Mouse (Mus musculus): ENCODE measurements around the gene Ten1. TPM values are rescaled to one million over a fixed set of nuclear protein-coding genes. Genes with fewer than 3 reads are reported as not detected.

Gene Ten1
- polyA plus RNA-seq, 2 experiments = 44.2 to 70.5 TPM

DNA sequence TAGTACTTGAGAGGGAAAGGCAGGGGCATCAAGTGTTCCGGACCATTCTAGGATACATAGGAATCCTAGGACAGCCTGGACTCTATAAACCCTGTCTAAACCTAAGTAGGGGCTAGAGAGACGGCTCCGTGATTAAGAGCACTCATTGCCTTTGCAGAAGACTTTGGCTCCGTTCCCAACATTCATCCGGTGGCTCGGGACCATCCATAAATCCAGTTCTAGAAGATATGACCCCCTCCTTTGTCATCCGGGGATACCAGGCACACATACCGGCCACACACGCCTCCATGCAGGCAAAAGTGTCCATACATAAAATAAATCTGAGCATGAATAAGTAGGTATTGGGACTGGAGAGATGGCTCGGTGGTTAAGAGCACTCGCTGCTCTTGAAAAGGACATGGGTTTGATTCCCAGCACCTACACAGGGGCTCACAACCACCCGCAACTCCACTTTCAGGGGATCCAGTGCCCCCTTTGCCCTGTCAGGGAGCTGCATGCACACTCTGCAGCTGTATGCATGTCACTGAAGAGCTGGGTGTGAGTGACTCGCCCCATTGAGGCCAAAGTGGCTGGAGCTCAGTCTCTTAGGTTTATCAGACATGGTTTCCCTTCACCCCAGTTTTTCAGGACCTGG is 15.3 kb downstream of the Ten1 start:
- 92% methylated on average over 13 of the region's 13 CpGs for WGBS

DNA sequence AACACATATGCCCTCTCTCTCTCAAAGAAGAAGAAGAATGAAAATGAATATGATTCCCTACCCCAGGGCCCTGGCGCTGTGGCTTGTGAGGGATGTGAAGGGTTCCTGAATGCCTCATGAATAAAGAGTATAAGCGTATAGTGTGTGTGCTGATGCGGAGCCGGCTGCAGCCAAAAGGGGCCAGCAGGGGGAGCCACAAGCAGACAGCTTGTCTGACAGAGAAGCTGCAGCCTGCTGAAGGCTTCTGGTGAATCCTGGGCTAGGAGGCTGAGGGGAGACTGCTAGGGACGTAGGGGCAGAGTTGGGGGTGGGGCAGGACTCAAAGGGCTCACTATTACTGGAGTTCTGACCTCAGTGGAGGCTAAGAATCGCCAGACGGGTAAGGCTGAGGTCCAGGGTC is 16.5 kb downstream of the Ten1 start:
- ATAC-seq (ENCODE audit: low FRiP score, low read depth) = no peak
- DNase-seq (ENCODE audit: low spot score) = no peak
- no peaks in the 10 kb centered on the region for H3K27me3 ChIP-seq (ENCODE audit: control insufficient read depth, insufficient read depth, low read length)
- no peak overlapping the region for H3K27ac ChIP-seq (replicated peaks; ENCODE audit: low read depth, low read length)
- TF ChIP-seq POLR2A (IDR thresholded peaks at IDR 0.05; ENCODE audit: borderline replicate concordance, extremely low read depth, insufficient read depth, insufficient read length) = no peak
- H3K36me3 ChIP-seq (ENCODE audit: control insufficient read depth, insufficient read depth, low read length) = peaks cover 3% of the 10 kb centered on the region; the same call in 1 of the 2 replicates
- no peaks in the 10 kb centered on the region for H3K9me3 ChIP-seq (ENCODE audit: control insufficient read depth, low read length)
- no peak overlapping the region for H3K4me3 ChIP-seq (replicated peaks; ENCODE audit: low read length)
- no peak overlapping the region for H3K9ac ChIP-seq (ENCODE audit: low read depth, low read length, severe bottlenecking)
- 79% methylated on average over 7 of the region's 7 CpGs for WGBS
- H3K4me1 ChIP-seq (ENCODE audit: control insufficient read depth, insufficient read depth, low read length) = peaks cover 18% of the 10 kb centered on the region
- H3K4me2 ChIP-seq (replicated peaks; ENCODE audit: low read depth, low read length, severe bottlenecking) = no peak overlapping the region

More for the DNA sequence above, 15.3 kb downstream of the Ten1 start:
- no peak overlapping the region for H3K9ac ChIP-seq (ENCODE audit: low read depth, low read length, severe bottlenecking)
- ATAC-seq (ENCODE audit: low FRiP score, low read depth) (no peak), DNase-seq (ENCODE audit: low spot score) (no peak)
- H3K27ac ChIP-seq (replicated peaks; ENCODE audit: low read depth, low read length) = no peak overlapping the region
- H3K36me3 ChIP-seq (ENCODE audit: control insufficient read depth, insufficient read depth, low read length) = peaks cover 3% of the 10 kb centered on the region; the same call in 1 of the 2 replicates
- no peaks in the 10 kb centered on the region for H3K27me3 ChIP-seq (ENCODE audit: control insufficient read depth, insufficient read depth, low read length)
- H3K4me1 ChIP-seq (ENCODE audit: control insufficient read depth, insufficient read depth, low read length) = peaks cover 6% of the 10 kb centered on the region
- no peaks in the 10 kb centered on the region for H3K9me3 ChIP-seq (ENCODE audit: control insufficient read depth, low read length)
- no peak overlapping the region for H3K4me2 ChIP-seq (replicated peaks; ENCODE audit: low read depth, low read length, severe bottlenecking)
- no peak for TF ChIP-seq POLR2A (IDR thresholded peaks at IDR 0.05; ENCODE audit: borderline replicate concordance, extremely low read depth, insufficient read depth, insufficient read length)
- H3K4me3 ChIP-seq (replicated peaks; ENCODE audit: low read length) = no peak overlapping the region

DNA sequence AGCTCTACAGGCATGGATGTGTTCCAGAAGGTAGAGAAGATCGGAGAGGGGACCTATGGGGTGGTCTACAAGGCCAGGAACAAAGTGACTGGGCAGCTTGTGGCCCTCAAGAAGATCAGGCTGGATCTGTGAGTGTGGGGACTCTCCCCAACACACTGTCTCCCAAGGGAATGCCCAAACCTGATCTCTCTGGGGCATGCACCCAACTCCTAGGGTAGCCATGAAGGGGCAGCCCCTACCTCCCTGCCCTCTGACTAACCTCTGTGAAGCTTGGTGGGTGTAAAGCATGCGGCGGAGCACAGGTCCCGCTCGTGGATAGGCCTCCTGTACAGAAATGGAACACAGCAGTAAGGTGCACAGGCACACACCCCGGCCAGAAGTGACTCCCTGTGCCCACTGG is 17.3 kb downstream of the Ten1 start:
- H3K27me3 ChIP-seq (ENCODE audit: control insufficient read depth, insufficient read depth, low read length) = no peaks in the 10 kb centered on the region
- peaks cover 19% of the 10 kb centered on the region for H3K4me1 ChIP-seq (ENCODE audit: control insufficient read depth, insufficient read depth, low read length)
- H3K36me3 ChIP-seq (ENCODE audit: control insufficient read depth, insufficient read depth, low read length) = peaks cover 3% of the 10 kb centered on the region; the same call in 1 of the 2 replicates
- H3K9ac ChIP-seq (ENCODE audit: low read depth, low read length, severe bottlenecking) = no peak overlapping the region
- no peak for TF ChIP-seq POLR2A (IDR thresholded peaks at IDR 0.05; ENCODE audit: borderline replicate concordance, extremely low read depth, insufficient read depth, insufficient read length)
- H3K4me2 ChIP-seq (replicated peaks; ENCODE audit: low read depth, low read length, severe bottlenecking) = no peak overlapping the region
- DNase-seq (ENCODE audit: low spot score) (no peak), ATAC-seq (ENCODE audit: low FRiP score, low read depth) (no peak)
- no peaks in the 10 kb centered on the region for H3K9me3 ChIP-seq (ENCODE audit: control insufficient read depth, low read length)
- 89% methylated on average over 6 of the region's 6 CpGs for WGBS
- H3K4me3 ChIP-seq (replicated peaks; ENCODE audit: low read length) = no peak overlapping the region
- no peak overlapping the region for H3K27ac ChIP-seq (replicated peaks; ENCODE audit: low read depth, low read length)

DNA sequence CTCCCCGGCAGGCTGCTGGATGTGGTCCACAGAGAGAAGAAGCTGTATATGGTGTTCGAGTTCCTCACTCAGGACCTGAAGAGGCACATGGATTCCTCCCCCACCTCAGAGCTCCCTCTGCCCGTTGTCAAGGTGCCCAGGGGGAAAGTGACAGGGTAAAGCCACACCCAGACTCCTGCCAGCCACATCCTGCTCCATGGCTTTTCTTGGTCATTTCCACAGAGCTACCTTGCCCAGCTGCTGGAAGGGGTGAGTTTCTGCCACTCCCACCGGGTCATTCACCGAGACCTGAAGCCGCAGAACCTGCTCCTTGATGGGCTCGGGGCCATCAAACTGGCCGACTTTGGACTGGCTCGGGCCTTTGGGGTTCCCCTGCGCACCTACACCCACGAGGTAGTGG is 17.9 kb downstream of the Ten1 start:
- peaks cover 4% of the 10 kb centered on the region; the same call in 1 of the 2 replicates for H3K27me3 ChIP-seq (ENCODE audit: control insufficient read depth, insufficient read depth, low read length)
- peaks cover 4% of the 10 kb centered on the region; the same call in 1 of the 2 replicates for H3K9me3 ChIP-seq (ENCODE audit: control insufficient read depth, low read length)
- no peak for TF ChIP-seq POLR2A (IDR thresholded peaks at IDR 0.05; ENCODE audit: borderline replicate concordance, extremely low read depth, insufficient read depth, insufficient read length)
- DNase-seq (ENCODE audit: low spot score) (no peak), ATAC-seq (ENCODE audit: low FRiP score, low read depth) (no peak)
- H3K4me3 ChIP-seq (replicated peaks; ENCODE audit: low read length) = no peak overlapping the region
- H3K36me3 ChIP-seq (ENCODE audit: control insufficient read depth, insufficient read depth, low read length) = peaks cover 3% of the 10 kb centered on the region; the same call in 1 of the 2 replicates
- WGBS = 78% methylated on average over 11 of the region's 11 CpGs
- H3K4me1 ChIP-seq (ENCODE audit: control insufficient read depth, insufficient read depth, low read length) = peaks cover 19% of the 10 kb centered on the region
- no peak overlapping the region for H3K4me2 ChIP-seq (replicated peaks; ENCODE audit: low read depth, low read length, severe bottlenecking)
- no peak overlapping the region for H3K9ac ChIP-seq (ENCODE audit: low read depth, low read length, severe bottlenecking)
- H3K27ac ChIP-seq (replicated peaks; ENCODE audit: low read depth, low read length) = no peak overlapping the region

DNA sequence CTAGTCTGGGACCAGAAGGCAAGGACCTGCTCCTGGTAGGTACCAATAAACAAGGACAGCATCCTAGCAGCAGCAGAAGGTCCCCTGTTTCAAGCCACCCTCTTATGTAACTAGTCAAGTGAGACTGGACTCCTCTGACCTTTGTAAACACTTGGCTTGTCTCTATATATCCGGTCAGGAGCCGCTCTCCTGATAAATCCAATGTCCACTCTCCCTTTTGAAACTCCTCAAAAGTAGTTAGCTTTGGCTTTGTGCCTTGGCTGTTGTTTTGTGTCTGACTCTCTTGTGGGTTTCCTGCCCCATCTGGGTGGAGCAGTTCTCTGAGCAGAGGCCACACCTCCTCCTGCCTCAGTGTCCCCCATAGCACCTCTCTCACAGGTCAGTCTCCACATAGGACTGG is 19.6 kb downstream of the Ten1 start:
- ATAC-seq (ENCODE audit: low FRiP score, low read depth) (no peak), DNase-seq (ENCODE audit: low spot score) (no peak)
- H3K4me1 ChIP-seq (ENCODE audit: control insufficient read depth, insufficient read depth, low read length) = peaks cover 24% of the 10 kb centered on the region
- peak overlapping the region; percentile 63 for H3K27ac ChIP-seq (replicated peaks; ENCODE audit: low read depth, low read length)
- no peaks in the 10 kb centered on the region for H3K36me3 ChIP-seq (ENCODE audit: control insufficient read depth, insufficient read depth, low read length)
- peaks cover 10% of the 10 kb centered on the region for H3K27me3 ChIP-seq (ENCODE audit: control insufficient read depth, insufficient read depth, low read length)
- H3K9ac ChIP-seq (ENCODE audit: low read depth, low read length, severe bottlenecking) = no peak overlapping the region
- no peak overlapping the region for H3K4me2 ChIP-seq (replicated peaks; ENCODE audit: low read depth, low read length, severe bottlenecking)
- H3K4me3 ChIP-seq (replicated peaks; ENCODE audit: low read length) = no peak overlapping the region
- WGBS = 85% methylated on average over 2 of the region's 2 CpGs
- peaks cover 7% of the 10 kb centered on the region; the same call in 1 of the 2 replicates for H3K9me3 ChIP-seq (ENCODE audit: control insufficient read depth, low read length)
- TF ChIP-seq POLR2A (IDR thresholded peaks at IDR 0.05; ENCODE audit: borderline replicate concordance, extremely low read depth, insufficient read depth, insufficient read length) = no peak

Measured in limb, embryonic 14.5 days (tissue).